Mouse (Mus musculus) heart, embryonic 13.5 days (tissue): Measurements from ENCODE around the gene Rars. TPM values are rescaled to one million over a fixed set of nuclear protein-coding genes. Genes with fewer than 3 reads are reported as not detected.

Experiments
- ATAC-seq: fragments of 200-750 bp; cut with Nextera tagmentation; 2 replicates; pipeline ENCODE4 v1.8.0; 2017; ENCODE audit warnings: moderate TSS enrichment; ENCODE audit not compliant: insufficient number of reproducible peaks, low FRiP score, low TSS enrichment; ENCODE audit errors: extremely low read depth
- H3K27ac ChIP-seq: fragments of 300-500 bp; sonication (generic); replicated peaks from 2 replicates; pipeline ENCODE4 v1.5.1; 2015; ENCODE audit warnings: moderate library complexity, mild to moderate bottlenecking, inconsistent platforms
- H3K27me3 ChIP-seq: fragments of 300-500 bp; sonication (generic); replicated peaks from 2 replicates; pipeline ENCODE4 v1.6.1; 2015; ENCODE audit warnings: mild to moderate bottlenecking, inconsistent platforms
- H3K36me3 ChIP-seq: fragments of 300-500 bp; sonication (generic); 2 replicates; pipeline ENCODE4 v1.6.1; 2015; ENCODE audit warnings: mild to moderate bottlenecking, inconsistent platforms
- H3K4me1 ChIP-seq: fragments of 300-500 bp; sonication (generic); 2 replicates; pipeline ENCODE4 v1.6.1; 2015; ENCODE audit warnings: inconsistent platforms
- H3K4me2 ChIP-seq: fragments of 300-500 bp; sonication (generic); 2 replicates; pipeline ENCODE4 v1.6.1; 2015; ENCODE audit warnings: inconsistent platforms, mild to moderate bottlenecking, moderate library complexity
- H3K4me3 ChIP-seq: fragments of 300-500 bp; sonication (generic); 2 replicates; pipeline ENCODE4 v1.5.1; 2015; ENCODE audit warnings: moderate library complexity, mild to moderate bottlenecking, inconsistent platforms
- H3K9ac ChIP-seq: fragments of 300-500 bp; sonication (generic); 2 replicates; pipeline ENCODE4 v1.6.1; 2015; ENCODE audit warnings: inconsistent platforms, mild to moderate bottlenecking, moderate library complexity
- H3K9me3 ChIP-seq: fragments of 300-500 bp; sonication (generic); 2 replicates; pipeline ENCODE4 v1.6.1; 2016; ENCODE audit warnings: inconsistent platforms
- WGBS: fragments of 180-500 bp; shearing (Covaris S2); methylation state at CpG from one replicate; pipeline ENCODE4 v1.1.7; 2015; ENCODE audit warnings: mixed read lengths; 5-methylcytosine and 5-hydroxymethylcytosine counted together
- polyA plus RNA-seq: library from polyadenylated mRNA; unstranded; fragments of >200 nt; fragmentation: Nextera tagmentation; extraction: Ambion mirVana; gene quantifications from 2 replicates; pipeline ENCODE4 v1.2.1, GENCODE M21; 2015

The Rars gene
- 63.5 and 70.0 TPM in 2 replicates for polyA plus RNA-seq

- Histone ChIP-seq H3K27ac (peak within 1 kb of the TSS; percentile 21; the same call in 1 of the 2 replicates), H3K36me3 (peaks cover 33% of the 10 kb centered on the region), H3K4me2 (peak within 1 kb of the TSS; percentile 86), H3K9me3 (no peaks in the 10 kb centered on the region), H3K4me1 (peaks cover 27% of the 10 kb centered on the region), H3K9ac (peak within 1 kb of the TSS; percentile 87), H3K27me3 (no peaks in the 10 kb centered on the region), H3K4me3 (peak within 1 kb of the TSS; percentile 82)
- WGBS: 1% methylated on average over 46 of the region's 46 CpGs
- ATAC-seq: peak; percentile 80
These were observed at the start of gene Rars for GRCm38 (mm10) chr11:35834022-35834760. Gene Rars (minus strand): TSS chr11:35834506.

GRCm38 (mm10) chr11:35882777-35883176 is 48.5 kb upstream of the Rars start:
- no peak overlapping the region for H3K4me2 ChIP-seq
- H3K4me1 ChIP-seq: peaks cover 14% of the 10 kb centered on the region
- no peaks in the 10 kb centered on the region for H3K9me3 ChIP-seq
- peaks cover 7% of the 10 kb centered on the region; the same call in 1 of the 2 replicates for H3K36me3 ChIP-seq
- no peak overlapping the region for H3K27ac ChIP-seq
- 90% methylated on average over 6 of the region's 6 CpGs for WGBS
- no peaks in the 10 kb centered on the region for H3K27me3 ChIP-seq
- H3K4me3 ChIP-seq: no peak overlapping the region
- no peak overlapping the region for H3K9ac ChIP-seq
- no peak for ATAC-seq

- H3K36me3 ChIP-seq: peaks cover 7% of the 10 kb centered on the region; the same call in 1 of the 2 replicates
- H3K4me2 ChIP-seq: no peak overlapping the region
- H3K9me3 ChIP-seq: no peaks in the 10 kb centered on the region
- peak overlapping the region; percentile 5; the same call in 1 of the 2 replicates for H3K9ac ChIP-seq
- ATAC-seq: no peak
- H3K4me1 ChIP-seq: peaks cover 28% of the 10 kb centered on the region
- H3K27ac ChIP-seq: peak overlapping the region; percentile 67
- H3K4me3 ChIP-seq: no peak overlapping the region
- peaks cover 13% of the 10 kb centered on the region for H3K27me3 ChIP-seq
- 24% methylated on average over 4 of the region's 4 CpGs for WGBS
These were observed 44.2 kb upstream of the Rars start for GRCm38 (mm10) chr11:35878559-35878897.

- WGBS: 26% methylated on average over 14 of the region's 14 CpGs
- H3K9me3 ChIP-seq: no peaks in the 10 kb centered on the region
- no peak overlapping the region for H3K4me2 ChIP-seq
- H3K36me3 ChIP-seq: peaks cover 3% of the 10 kb centered on the region; the same call in 1 of the 2 replicates
- peaks cover 30% of the 10 kb centered on the region for H3K4me1 ChIP-seq
- H3K9ac ChIP-seq: no peak overlapping the region
- no peak overlapping the region for H3K4me3 ChIP-seq
- peaks cover 13% of the 10 kb centered on the region for H3K27me3 ChIP-seq
- H3K27ac ChIP-seq: peak overlapping the region; percentile 67
- peak; percentile 38; the same call in 1 of the 2 replicates for ATAC-seq
These were observed 43.6 kb upstream of the Rars start for GRCm38 (mm10) chr11:35877651-35878558.

GRCm38 (mm10) chr11:35873624-35874244 is 39.4 kb upstream of the Rars start:
- peak overlapping the region; percentile 61 for H3K4me2 ChIP-seq
- peak overlapping the region; percentile 24 for H3K4me3 ChIP-seq
- H3K27ac ChIP-seq: no peak overlapping the region
- peaks cover under 1% of the 10 kb centered on the region; the same call in 1 of the 2 replicates for H3K36me3 ChIP-seq
- H3K27me3 ChIP-seq: peaks cover 13% of the 10 kb centered on the region
- no peaks in the 10 kb centered on the region for H3K9me3 ChIP-seq
- no peak for ATAC-seq
- 20% methylated on average over 21 of the region's 21 CpGs for WGBS
- peak overlapping the region; percentile 62; the same call in 1 of the 2 replicates for H3K9ac ChIP-seq
- peaks cover 25% of the 10 kb centered on the region for H3K4me1 ChIP-seq

- Histone ChIP-seq H3K4me2 (no peak overlapping the region), H3K36me3 (peaks cover 3% of the 10 kb centered on the region; the same call in 1 of the 2 replicates), H3K27ac (no peak overlapping the region), H3K4me3 (no peak overlapping the region), H3K9ac (no peak overlapping the region), H3K27me3 (peaks cover 13% of the 10 kb centered on the region), H3K4me1 (peaks cover 15% of the 10 kb centered on the region), H3K9me3 (no peaks in the 10 kb centered on the region)
- 88% methylated on average over 9 of the region's 9 CpGs for WGBS
- no peak for ATAC-seq
These were observed 36.7 kb upstream of the Rars start for GRCm38 (mm10) chr11:35870961-35871360.

GRCm38 (mm10) chr11:35866140-35866539 is 31.8 kb upstream of the Rars start:
- Histone ChIP-seq H3K4me3 (no peak overlapping the region), H3K27me3 (no peaks in the 10 kb centered on the region), H3K9ac (0 out of 2 replicates have a peak overlapping the region, but pooled peaks have one; percentile 0), H3K4me1 (peaks cover 30% of the 10 kb centered on the region), H3K4me2 (peak overlapping the region; percentile 8; the same call in 1 of the 2 replicates), H3K9me3 (no peaks in the 10 kb centered on the region), H3K36me3 (peaks cover 3% of the 10 kb centered on the region; the same call in 1 of the 2 replicates), H3K27ac (peak overlapping the region; percentile 77)
- 33% methylated on average over 7 of the region's 7 CpGs for WGBS
- no peak for ATAC-seq

- H3K4me2 ChIP-seq: no peak overlapping the region
- H3K4me1 ChIP-seq: peaks cover 30% of the 10 kb centered on the region
- H3K4me3 ChIP-seq: no peak overlapping the region
- H3K9ac ChIP-seq: no peak overlapping the region
- H3K27ac ChIP-seq: peak overlapping the region; percentile 77
- no peaks in the 10 kb centered on the region for H3K27me3 ChIP-seq
- H3K9me3 ChIP-seq: no peaks in the 10 kb centered on the region
- ATAC-seq: no peak
- H3K36me3 ChIP-seq: peaks cover 3% of the 10 kb centered on the region; the same call in 1 of the 2 replicates
- WGBS: 41% methylated on average over 9 of the region's 9 CpGs
These were observed 30.8 kb upstream of the Rars start for GRCm38 (mm10) chr11:35864981-35865604.

GRCm38 (mm10) chr11:35863653-35864052 is 29.3 kb upstream of the Rars start:
- Histone ChIP-seq H3K27me3 (no peaks in the 10 kb centered on the region), H3K4me2 (no peak overlapping the region), H3K9ac (no peak overlapping the region), H3K9me3 (no peaks in the 10 kb centered on the region), H3K4me1 (peaks cover 30% of the 10 kb centered on the region), H3K36me3 (peaks cover 1% of the 10 kb centered on the region; the same call in 1 of the 2 replicates), H3K4me3 (no peak overlapping the region), H3K27ac (no peak overlapping the region)
- ATAC-seq: no peak
- WGBS: 59% methylated on average over 5 of the region's 5 CpGs

- no peaks in the 10 kb centered on the region for H3K36me3 ChIP-seq
- ATAC-seq: no peak
- peaks cover 12% of the 10 kb centered on the region for H3K4me1 ChIP-seq
- H3K9ac ChIP-seq: no peak overlapping the region
- no peaks in the 10 kb centered on the region for H3K9me3 ChIP-seq
- WGBS: 55% methylated on average over 12 of the region's 12 CpGs
- H3K4me3 ChIP-seq: no peak overlapping the region
- no peak overlapping the region for H3K27ac ChIP-seq
- no peak overlapping the region for H3K4me2 ChIP-seq
- H3K27me3 ChIP-seq: no peaks in the 10 kb centered on the region
These were observed 23.2 kb upstream of the Rars start for GRCm38 (mm10) chr11:35857395-35858067.
